Mouse (Mus musculus): ENCODE measurements around the gene Ttc27. TPM values are rescaled to one million over a fixed set of nuclear protein-coding genes. Genes with fewer than 3 reads are reported as not detected.

Gene Ttc27
- total and polyA plus RNA-seq, 3 experiments, result 52.9 to 92.9 (median 70.3) TPM

DNA sequence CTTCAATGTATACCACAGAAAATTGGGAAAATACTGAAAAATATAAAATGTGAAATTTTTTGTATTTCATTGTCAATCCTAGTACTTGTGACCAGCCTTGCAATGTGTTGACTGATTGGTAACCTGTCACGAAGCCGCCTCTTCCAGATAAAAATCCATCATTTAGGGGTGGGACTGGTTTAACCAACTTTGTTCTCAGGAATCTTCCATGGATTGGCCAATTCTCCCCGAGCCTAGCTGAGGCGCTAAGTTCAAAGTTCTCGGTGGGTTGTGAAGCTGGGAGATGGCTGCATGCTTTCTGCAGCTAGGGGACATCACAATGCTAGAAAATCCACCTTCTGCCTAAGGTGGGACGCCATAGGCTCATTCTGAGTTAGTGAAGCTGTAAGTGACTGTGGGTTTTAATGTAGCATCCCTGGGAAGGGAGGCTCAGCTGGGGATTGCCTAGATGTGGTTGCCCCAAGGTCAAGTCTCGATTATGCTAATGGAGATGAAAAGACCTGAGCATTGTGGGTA, 9.8 kb upstream of the Ttc27 start:
- Histone ChIP-seq H3K36me3 (replicated peaks in 1 of 2; ENCODE audit: control insufficient read depth in 1 of 2, insufficient read depth in 1 of 2, low read length in 1 of 2) (peaks cover 6 to 22% of the 10 kb centered on the region in 2 experiments), H3K4me2 (ENCODE audit: insufficient read depth, low read depth, poor library complexity, severe bottlenecking) (no peak overlapping the region), H3K27me3 (replicated peaks) (no peaks in the 10 kb centered on the region), H3K9me3 (replicated peaks; ENCODE audit: low read length) (no peaks in the 10 kb centered on the region), H3K4me1 (ENCODE audit: control insufficient read depth in 1 of 2, insufficient read depth in 2 of 2) (no peaks in the 10 kb centered on the region), H3K9ac (ENCODE audit: insufficient read depth, low read depth) (no peak overlapping the region), H3K27ac (ENCODE audit: insufficient read depth, low read depth) (no peak overlapping the region), H3K4me3 (replicated peaks in 1 of 3; ENCODE audit: low read depth in 2 of 3, low read length in 2 of 3, poor library complexity in 1 of 3) (no peak overlapping the region), H3K79me2 (replicated peaks; ENCODE audit: control insufficient read depth, extremely low read depth, insufficient read depth, poor library complexity, severe bottlenecking) (no peaks in the 10 kb centered on the region)
- peak; percentile 92 for TF ChIP-seq TBP (conservative IDR thresholded peaks at IDR 0.05; ENCODE audit: low read depth, low read length)
- no peak for TF ChIP-seq MAX (IDR thresholded peaks at IDR 0.05; ENCODE audit: low read length)
- peak; percentile 56 for TF ChIP-seq POLR2A (IDR thresholded peaks at IDR 0.05; ENCODE audit: low read depth, low read length)
- TF ChIP-seq MAFK (IDR thresholded peaks at IDR 0.05; ENCODE audit: insufficient replicate concordance, low read length), result no peak
- TF ChIP-seq SMC3 (IDR thresholded peaks at IDR 0.05; ENCODE audit: low read depth, low read length), result no peak
- no peak for TF ChIP-seq TCF12 (IDR thresholded peaks at IDR 0.05; ENCODE audit: low read depth, low read length)
- TF ChIP-seq SIN3A (IDR thresholded peaks at IDR 0.05; ENCODE audit: low read length), result no peak
- no peak for TF ChIP-seq ETS1 (conservative IDR thresholded peaks at IDR 0.05; ENCODE audit: low read depth, low read length)
- no peak for TF ChIP-seq MAZ (IDR thresholded peaks at IDR 0.05; ENCODE audit: low read depth, low read length)
- no peak for TF ChIP-seq BHLHE40 (IDR thresholded peaks at IDR 0.05; ENCODE audit: low read depth, low read length)
- no peak for DNase-seq (ENCODE audit: extremely low read depth)
- dilution Hi-C loops (cut with MboI; ENCODE audit: extremely low pct_ligation_motif_present, extremely low pct_unique_long_range_greater_than_20kb, low sequenced_read_pairs) (no loop called here), in situ Hi-C loops (cut with MboI; ENCODE audit: low pct_ligation_motif_present, low pct_unique_long_range_greater_than_20kb, low sequenced_read_pairs) (no loop called here)

DNA sequence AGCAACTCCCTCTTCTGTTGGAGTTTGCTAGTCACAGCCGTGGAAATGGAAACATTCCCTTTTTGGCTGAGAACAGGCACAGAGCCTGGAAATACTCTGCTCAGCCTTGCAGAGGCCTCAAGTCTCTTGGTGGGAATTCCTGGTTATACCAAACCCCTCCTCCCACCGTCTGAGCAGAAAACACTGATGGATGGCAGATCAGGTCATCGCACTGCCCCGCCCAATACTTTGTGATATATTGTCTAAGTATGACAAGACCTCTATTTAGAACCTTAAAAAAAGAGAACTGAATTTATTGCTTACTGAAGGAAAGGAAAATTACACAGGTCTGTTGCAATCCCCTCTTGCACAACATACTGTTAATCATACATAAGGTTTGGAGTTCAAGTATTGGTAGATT, 6.8 kb upstream of the Ttc27 start:
- no peak overlapping the region for H3K27ac ChIP-seq (ENCODE audit: insufficient read depth, low read depth)
- no peak overlapping the region for H3K4me2 ChIP-seq (ENCODE audit: insufficient read depth, low read depth, poor library complexity, severe bottlenecking)
- no peak overlapping the region for H3K9ac ChIP-seq (ENCODE audit: insufficient read depth, low read depth)
- TF ChIP-seq EP300 (IDR thresholded peaks at IDR 0.05; ENCODE audit: low read length), result no peak
- no peak for TF ChIP-seq MAX (IDR thresholded peaks at IDR 0.05; ENCODE audit: low read length)
- TF ChIP-seq ZKSCAN1 (IDR thresholded peaks at IDR 0.05; ENCODE audit: borderline replicate concordance, low read depth, low read length), result no peak
- TF ChIP-seq ZC3H11A (IDR thresholded peaks at IDR 0.05; ENCODE audit: low read depth, low read length), result no peak
- TF ChIP-seq ETS1 (conservative IDR thresholded peaks at IDR 0.05; ENCODE audit: low read depth, low read length), result no peak
- no peak for TF ChIP-seq MAFK (IDR thresholded peaks at IDR 0.05; ENCODE audit: insufficient replicate concordance, low read length)
- no peak for TF ChIP-seq MXI1 (IDR thresholded peaks at IDR 0.05; ENCODE audit: low read depth, low read length)
- TF ChIP-seq SMC3 (IDR thresholded peaks at IDR 0.05; ENCODE audit: low read depth, low read length), result no peak
- TF ChIP-seq NELFE (IDR thresholded peaks at IDR 0.05; ENCODE audit: low read depth, low read length), result no peak
- no peak for TF ChIP-seq POLR2AphosphoS2 (IDR thresholded peaks at IDR 0.05; ENCODE audit: low read depth, low read length)
- no peak for TF ChIP-seq MEF2A (IDR thresholded peaks at IDR 0.05; ENCODE audit: borderline replicate concordance, low read depth, low read length)
- no peak for TF ChIP-seq E2F4 (IDR thresholded peaks at IDR 0.05; ENCODE audit: insufficient replicate concordance, low read depth, low read length)
- no peak for TF ChIP-seq ZMIZ1 (IDR thresholded peaks at IDR 0.05; ENCODE audit: low read depth, low read length)
- TF ChIP-seq ZNF384 (IDR thresholded peaks at IDR 0.05; ENCODE audit: low read depth, low read length), result no peak
- TF ChIP-seq KAT2A (IDR thresholded peaks at IDR 0.05; ENCODE audit: insufficient replicate concordance, low read length), result no peak
- no peak for TF ChIP-seq ELF1 (IDR thresholded peaks at IDR 0.05; ENCODE audit: low read depth, low read length)
- no peak for TF ChIP-seq USF2 (conservative IDR thresholded peaks at IDR 0.05; ENCODE audit: low read depth, low read length)
- no peak for TF ChIP-seq UBTF (IDR thresholded peaks at IDR 0.05; ENCODE audit: low read depth, low read length)
- no peak for TF ChIP-seq HCFC1 (IDR thresholded peaks at IDR 0.05; ENCODE audit: low read depth, low read length)
- peaks cover 0 to 4% of the 10 kb centered on the region in 2 experiments; a peak in 1 of 4 replicates for H3K4me1 ChIP-seq (ENCODE audit: control insufficient read depth in 1 of 2, insufficient read depth in 2 of 2)
- no peak overlapping the region for H3K4me3 ChIP-seq (replicated peaks in 1 of 3; ENCODE audit: low read depth in 2 of 3, low read length in 2 of 3, poor library complexity in 1 of 3)
- dilution Hi-C loops (cut with MboI; ENCODE audit: extremely low pct_ligation_motif_present, extremely low pct_unique_long_range_greater_than_20kb, low sequenced_read_pairs) (no loop called here), in situ Hi-C loops (cut with MboI; ENCODE audit: low pct_ligation_motif_present, low pct_unique_long_range_greater_than_20kb, low sequenced_read_pairs) (no loop called here)
- no peaks in the 10 kb centered on the region for H3K36me3 ChIP-seq (replicated peaks in 1 of 2; ENCODE audit: control insufficient read depth in 1 of 2, insufficient read depth in 1 of 2, low read length in 1 of 2)
- H3K79me2 ChIP-seq (replicated peaks; ENCODE audit: control insufficient read depth, extremely low read depth, insufficient read depth, poor library complexity, severe bottlenecking), result no peaks in the 10 kb centered on the region
- peaks cover 2% of the 10 kb centered on the region for H3K27me3 ChIP-seq (replicated peaks)
- DNase-seq (ENCODE audit: extremely low read depth), result no peak
- no peaks in the 10 kb centered on the region for H3K9me3 ChIP-seq (replicated peaks; ENCODE audit: low read length)

Measured in CH12.LX (cell line).